Mouse (Mus musculus) CD8-positive naive resting alpha-beta T cell, adult 2 months (primary cell): ENCODE measurements around the gene Rbm4b.
A peak's percentile ranks its signal among the peaks of the same experiment; 100 is the strongest.
"Not testable (repeated sequence)": the region's sequence is repeated elsewhere in the genome, so short reads cannot be mapped to it uniquely, and the experiment has no call there.

Source experiments
- DNase-seq, 2 experiments: peaks; one replicate each; pipeline ENCODE4 v3.0.0; 2022; ENCODE audit warnings: low read depth in 2 of 2, low spot score in 2 of 2

Rbm4b gene

DNA sequence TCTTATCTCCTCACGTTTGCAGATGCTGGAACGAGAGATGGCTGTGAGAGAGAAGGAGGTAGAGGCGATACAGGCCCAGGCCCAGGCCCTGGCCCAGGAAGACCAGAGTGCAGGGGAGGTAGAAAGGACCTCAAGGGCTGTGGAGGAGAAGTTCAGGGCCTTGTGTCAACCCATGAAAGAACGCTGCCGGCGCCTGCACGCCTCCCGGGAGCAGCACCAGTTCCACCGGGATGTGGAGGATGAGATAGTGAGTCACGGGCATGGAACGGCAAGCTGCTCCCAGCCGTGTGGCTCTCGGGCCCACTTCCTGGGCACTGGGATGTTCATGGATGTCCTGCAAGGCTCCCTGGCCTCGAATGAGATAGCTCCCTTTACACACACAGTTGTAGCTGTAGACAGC is 12.3 kb upstream of the Rbm4b start:
- DNase-seq: no peak

DNA sequence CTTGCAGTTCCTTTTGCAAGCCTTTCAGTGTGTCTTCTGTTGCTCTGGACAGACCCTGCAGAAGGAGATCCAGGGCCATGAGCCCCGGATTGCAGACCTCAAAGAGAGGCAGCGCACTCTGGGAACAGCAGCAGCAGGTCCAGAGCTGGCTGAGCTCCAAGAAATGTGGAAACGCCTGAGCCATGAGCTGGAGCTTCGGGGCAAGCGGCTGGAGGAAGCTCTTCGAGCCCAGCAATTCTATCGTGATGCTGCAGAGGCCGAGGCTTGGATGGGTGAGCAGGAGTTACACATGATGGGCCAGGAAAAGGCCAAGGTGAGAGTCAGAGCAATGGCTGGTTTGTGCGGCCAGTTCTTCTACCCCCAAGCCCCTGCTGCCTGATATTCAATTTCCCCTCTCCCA is 11.2 kb upstream of the Rbm4b start:
- DNase-seq: no peak

DNA sequence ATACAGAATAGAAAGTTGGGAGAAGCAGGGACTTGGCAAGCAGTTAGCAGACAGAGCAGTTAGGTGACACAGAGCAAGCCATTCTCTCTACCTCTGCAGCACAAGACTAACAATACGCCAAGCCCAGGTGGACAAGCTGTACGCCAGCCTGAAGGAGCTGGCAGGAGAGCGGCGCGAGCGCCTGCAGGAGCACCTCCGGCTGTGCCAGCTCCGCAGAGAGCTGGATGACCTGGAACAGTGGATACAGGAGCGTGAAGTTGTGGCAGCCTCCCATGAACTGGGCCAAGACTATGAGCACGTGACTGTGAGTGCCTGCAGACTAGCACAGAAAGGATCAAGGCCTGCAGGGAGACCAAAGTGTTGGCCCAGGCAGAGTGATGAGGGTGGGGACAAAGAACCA is 10.6 kb upstream of the Rbm4b start:
- DNase-seq: no peak

DNA sequence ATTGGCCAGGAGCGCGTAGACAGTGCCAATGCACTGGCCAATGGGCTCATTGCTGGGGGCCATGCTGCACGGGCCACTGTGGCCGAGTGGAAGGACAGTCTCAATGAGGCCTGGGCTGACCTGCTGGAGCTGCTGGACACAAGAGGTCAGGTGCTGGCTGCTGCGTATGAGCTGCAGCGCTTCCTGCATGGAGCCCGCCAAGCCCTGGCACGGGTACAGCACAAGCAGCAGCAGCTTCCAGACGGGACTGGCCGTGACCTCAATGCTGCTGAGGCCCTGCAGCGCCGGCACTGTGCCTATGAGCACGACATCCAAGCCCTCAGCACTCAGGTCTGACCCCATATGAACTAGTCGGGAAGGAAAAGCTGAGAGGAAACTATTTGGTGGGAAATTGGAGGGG is 9.7 kb upstream of the Rbm4b start:
- no peak for DNase-seq

DNA sequence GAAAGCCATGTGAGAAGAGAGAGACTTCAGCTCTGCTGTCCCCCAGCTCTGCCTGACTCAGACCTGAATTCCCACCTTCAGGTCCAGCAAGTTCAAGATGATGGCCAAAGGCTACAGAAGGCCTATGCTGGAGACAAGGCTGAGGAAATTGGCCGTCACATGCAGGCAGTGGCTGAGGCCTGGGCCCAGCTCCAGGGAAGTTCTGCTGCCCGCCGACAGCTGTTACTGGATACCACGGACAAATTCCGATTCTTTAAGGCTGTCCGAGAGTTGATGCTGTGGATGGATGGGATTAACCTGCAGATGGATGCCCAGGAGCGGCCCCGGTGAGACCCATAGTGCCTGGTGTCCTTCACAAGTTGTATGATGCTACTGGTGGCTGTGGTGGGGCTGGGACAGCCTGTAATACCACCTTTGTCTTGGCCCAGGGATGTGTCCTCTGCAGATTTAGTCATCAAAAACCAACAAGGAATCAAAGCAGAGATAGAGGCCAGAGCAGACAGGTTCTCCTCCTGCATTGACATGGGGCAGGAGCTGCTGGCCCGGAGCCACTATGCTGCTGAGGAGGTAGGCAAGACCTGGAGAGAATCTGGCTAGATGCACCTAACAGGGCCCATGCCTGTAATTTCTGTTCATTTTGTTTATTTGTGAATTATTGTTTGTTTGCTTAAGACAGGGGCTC is 8.5 kb upstream of the Rbm4b start:
- DNase-seq: no peak

DNA sequence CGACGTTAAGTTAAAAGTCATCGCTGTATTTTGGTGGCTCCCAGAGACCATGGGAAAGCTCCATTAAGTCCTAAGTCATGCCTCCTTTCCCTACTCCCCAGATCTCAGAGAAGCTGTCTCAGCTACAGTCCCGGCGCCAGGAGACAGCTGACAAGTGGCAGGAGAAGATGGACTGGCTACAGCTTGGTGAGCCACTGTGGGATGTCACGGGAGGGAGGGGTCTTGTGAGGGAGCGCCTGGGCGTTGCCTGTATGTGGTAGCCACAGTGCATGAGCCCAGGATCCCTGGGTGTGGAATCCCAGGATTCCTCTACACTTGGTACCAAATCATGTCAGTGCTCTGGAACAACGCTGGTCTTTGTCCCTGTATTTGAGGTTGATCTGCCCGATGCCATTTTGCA is 7.8 kb upstream of the Rbm4b start:
- DNase-seq: no peak

DNA sequence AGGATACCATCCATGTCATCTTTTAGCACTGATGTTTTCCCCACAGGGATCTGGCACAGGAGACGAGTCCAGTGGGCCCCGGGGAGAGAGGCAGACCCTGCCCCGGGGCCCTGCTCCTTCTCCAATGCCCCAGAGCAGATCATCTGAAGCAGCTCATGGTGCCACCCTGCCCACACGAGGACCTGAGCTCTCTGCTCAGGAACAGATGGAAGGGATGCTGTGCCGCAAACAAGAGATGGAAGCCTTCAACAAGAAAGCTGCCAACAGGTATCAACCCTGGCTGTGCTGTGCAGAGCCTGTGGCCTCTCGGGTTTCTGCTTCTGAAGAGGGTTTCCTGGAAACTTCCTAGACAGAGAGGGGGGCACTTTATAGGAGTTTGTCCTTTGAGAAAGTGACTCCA is 6.3 kb upstream of the Rbm4b start:
- no peak for DNase-seq

DNA sequence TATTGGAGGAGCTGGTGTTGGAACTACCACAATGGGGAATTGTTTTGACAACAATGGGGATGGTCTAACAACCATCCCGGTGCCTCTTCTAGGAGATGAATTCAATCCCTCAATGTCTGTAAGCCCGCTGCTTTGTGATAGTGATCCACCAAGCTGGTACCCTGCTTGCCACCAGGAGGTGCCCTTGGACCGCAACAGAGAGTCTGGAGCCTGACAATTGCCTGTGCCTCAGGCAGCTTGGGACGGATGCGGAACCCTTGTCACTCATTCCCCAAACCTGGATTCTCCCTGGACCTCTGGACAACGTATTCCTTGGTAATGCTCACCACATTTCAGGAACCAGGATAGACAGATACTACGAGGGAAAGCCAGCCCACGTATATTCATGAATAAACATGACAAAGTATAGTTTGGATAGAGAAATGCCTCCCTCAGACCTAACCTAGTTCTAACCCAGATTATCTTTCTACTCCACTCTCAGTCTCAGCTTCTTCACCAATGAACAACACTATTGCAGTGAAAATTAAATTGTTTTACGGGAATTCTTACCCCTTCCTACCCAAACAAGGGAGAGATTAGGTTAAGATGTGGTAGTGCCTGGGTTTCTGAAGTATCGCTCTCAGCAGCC is 618 bp upstream of the Rbm4b start:
- DNase-seq: peak; percentile 86 to 91

DNA sequence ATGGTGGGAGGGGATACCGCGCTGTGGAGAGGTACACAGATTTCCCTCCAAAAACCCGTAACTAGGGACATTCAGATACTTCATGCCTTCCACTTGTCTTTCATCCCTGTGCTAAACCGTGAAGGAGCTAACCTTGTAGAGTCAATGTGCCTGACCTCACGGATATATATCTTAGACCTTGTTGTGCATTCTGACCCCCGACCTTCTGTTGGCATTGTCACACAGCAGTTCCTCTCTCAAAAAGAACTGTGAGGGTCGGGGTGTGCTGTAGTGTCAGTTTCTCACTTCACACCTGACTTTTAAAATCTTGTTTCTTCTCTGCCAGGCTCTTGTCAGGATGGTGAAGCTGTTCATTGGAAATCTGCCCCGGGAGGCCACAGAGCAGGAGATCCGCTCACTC is 624 bp downstream of the Rbm4b start:
- no peak for DNase-seq

DNA sequence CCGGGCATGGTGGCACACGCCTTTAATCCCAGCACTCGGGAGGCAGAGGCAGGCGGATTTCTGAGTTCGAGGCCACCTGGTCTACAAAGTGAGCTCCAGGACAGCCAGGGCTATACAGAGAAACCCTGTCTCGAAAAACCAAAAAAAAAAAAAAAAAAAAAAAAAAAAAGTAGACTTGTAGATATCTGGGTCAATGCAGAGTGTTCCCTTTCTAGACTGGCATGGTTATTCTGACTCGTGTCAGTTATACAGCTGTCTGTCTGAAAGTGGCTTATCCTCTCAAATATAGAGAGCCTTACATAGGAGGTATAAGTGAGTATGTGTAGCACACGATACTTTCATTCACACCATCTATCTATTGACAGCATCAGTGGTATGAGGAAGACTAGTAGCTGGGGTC is 4.2 kb downstream of the Rbm4b start:
- DNase-seq: not testable (repeated sequence)

DNA sequence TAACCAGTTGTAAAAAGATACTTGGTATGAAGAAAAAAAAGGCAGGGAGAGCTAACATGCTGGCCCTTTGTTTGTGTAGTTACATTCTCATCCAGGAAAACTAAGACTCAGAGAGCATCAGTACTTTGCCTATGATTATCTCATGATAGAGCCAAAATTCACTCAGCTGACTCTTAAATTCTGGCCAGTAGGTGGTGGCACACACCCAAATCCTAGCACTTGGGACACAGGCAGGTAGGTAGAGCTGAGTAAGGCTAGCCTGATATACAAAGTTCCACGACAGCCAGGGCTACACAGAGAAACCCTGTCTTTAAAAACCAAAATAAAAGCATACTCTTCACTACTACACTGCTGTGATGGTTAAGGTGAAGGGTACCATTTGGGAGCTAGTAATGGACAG is 6.6 kb downstream of the Rbm4b start:
- no peak for DNase-seq

DNA sequence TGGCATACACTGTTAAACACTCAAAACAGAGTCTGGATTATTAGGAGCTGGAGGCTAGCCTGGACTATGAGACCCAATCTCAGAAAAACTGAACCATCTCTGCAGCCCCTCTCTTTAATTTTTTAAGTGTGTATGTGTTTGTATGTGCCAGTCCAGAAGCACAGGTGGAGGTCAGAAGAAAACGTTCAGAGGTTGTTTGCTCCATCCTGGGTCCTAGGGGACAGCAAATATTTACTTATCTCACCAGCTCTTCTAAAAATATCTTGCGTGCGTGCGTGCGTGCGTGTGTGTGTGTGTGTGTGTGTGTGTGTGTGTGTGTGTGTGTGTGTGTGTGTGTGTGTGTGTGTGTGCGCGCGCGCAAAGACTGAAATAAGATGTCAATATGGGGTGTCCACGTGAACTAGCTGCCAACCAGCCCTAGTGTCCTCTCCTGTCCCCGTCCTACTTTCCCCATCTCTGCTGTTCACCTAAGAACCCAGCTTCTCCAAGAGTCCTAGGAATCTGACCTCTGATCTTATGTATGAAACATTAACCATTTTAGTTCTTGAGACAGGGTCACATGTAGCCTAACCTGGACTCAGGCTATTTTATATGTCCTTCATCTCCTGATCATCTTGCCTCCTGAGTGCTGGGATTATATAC is 11.3 kb downstream of the Rbm4b start:
- no peak for DNase-seq

DNA sequence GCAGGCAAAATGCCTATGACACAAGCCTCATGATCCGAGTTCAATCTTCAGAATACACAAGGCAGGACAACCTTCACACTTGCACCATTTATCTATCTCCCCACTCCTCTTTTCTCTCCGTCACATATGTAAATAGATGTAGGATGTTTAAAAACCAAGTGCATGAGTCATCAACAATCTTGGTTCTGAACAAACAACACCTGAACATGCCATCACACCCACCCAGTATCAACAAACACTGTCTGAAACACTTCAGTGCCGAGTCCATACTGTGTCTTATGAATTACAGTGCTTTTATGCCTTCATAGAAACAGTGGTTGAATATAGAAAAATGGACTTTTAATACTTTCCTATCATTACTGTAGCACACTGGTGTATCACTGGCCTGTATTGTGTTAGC is 16.5 kb downstream of the Rbm4b start:
- DNase-seq: no peak

DNA sequence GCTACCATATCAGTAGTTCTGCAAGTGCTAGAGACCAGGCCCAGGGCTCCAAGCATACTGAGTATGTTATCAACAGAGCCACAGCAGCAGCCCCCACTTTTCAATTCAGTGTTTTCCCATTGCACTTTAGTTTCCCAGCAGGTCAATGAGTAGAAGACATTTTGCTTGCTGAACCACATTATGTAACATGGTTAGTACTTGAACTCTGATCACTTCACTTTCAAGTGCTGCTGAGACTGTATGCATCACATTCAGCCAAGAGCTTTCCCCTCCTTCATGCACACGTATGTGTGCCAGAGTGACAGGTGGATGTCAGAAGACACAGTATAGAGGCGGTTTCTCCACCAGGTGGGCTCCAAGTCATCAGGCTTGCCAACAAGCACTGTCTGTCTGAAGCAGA is 26.6 kb downstream of the Rbm4b start:
- DNase-seq: no peak

DNA sequence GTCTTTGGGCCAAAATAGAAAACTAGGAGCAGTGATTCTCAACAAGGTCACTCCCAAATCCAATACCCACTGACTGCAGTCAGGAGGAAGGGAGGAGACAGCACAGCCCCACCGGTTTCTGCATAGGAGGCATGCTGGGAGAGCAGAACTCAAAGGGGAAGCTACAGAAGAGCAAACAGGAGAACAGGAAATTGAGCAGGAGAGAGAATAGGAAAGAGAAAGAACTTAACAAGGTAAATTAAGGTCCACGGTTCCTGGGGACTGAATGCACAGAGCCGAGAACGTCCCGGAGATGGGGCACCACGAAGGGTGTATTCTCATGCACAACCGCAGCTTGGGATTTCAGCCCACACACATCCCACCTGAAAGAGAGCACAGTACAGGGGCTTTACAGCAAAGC is 28.9 kb downstream of the Rbm4b start:
- no peak for DNase-seq

DNA sequence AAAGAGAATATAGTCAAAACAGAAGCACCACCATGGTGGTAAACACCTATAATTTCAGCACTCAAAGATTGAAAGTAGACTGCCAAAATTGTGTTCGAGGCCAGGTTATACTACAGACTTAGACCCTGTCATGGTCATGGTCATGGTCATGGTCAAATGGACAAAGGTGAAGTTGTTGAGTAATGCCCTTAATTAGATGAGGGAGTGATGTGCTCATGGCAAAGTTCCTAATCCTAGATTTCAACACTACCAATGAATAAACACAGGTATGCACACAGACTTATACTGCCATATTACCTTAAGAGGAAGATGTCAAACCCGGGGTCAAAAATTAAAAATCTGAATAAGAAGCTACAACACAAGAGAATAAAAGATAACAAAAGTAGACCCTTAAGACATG is 30.0 kb downstream of the Rbm4b start:
- DNase-seq: no peak

DNA sequence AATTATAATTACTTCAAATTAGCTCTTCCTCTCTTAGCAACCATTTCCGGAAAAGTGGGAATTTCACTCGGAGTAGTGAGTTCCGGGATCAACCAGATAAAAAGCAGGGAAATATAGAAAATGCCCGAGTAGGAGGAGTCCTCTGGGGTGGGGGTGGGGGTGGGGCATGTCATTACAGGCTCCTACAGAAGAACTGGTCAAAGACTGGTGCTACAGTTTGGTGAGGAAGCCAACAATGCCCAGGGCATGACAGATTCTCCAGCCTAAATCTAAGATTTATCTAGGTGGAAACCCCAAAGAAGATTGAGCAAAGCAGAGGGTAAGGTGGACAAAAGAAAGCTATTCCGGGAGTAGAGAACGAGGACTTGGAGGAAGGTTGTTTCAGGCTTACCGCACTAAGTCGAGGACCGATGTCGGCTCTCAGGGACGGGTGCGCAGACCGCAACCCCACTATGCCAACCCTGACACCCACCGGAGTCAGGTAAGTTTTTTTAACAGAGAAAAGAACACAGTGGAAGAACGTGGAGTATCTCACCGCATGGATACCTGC is 37.1 kb downstream of the Rbm4b start:
- DNase-seq: no peak

DNA sequence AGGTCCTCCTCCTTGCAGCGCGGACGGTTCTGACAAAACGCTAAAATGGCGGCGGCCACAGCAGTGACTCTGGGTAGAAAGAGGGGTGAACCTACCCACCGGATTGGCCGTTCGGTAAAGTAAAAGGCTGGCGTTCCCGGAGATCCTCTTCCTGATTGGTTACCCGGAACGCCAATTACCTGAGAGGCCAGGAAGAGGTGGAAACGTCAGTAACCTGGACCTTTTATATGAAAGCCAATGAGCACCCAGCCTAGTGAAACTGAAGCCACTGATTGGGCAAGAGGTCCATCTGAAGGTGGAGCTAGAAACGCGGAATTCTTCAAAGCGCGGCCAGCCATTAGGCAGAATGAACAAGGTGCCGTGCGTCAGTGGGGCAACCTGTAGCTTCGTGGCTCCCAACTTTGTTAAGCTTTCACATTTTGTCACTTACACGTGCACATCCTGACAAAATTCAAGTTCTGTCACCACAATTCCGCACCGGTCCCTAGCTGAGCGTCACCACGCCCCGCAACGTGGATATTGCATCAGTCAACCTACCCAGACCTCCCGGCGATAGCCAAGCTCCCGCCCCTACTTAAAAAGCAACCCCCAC is 37.6 kb downstream of the Rbm4b start, which contains the start of gene Rbm4:
Rbm4 (minus strand) TSS at position 71 of the 592 bp plus-strand sequence.
- DNase-seq: peak; percentile 94

DNA sequence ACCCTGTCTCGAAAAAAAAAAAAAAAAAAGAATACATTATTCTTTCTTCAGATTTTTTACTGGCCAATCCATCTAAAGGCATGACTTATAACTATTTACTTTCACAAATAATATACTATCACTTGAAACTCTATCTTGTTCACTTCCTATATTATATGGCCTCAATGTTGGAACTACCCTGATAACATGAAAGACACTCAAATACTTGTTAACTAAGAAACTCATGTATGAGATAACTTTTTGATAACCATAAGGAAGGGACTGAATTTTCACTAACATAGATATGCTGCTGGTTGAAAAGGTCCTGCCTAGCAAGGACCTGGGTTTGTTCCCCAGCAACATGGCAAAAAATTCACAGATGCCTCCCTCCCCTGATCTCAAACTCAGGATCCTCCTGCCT is 39.6 kb downstream of the Rbm4b start:
- no peak for DNase-seq

DNA sequence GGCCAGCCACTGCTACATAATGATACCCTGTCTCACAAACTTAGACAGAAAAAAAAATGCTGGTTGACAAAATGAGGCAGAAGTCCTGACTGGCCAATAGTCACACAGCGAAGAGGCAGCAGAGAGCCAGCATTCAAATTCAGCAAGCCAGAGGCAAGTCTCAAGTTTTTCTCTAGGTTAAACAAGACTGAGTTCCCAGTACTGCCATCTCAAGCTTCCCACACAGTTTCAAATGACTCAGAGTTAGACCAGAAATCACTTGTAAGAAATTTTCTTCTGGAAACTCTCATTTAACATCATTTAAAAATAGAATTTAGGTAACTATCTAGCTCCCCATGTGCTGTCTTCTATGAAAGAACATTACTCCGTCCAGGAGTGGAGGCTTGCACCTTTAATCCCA is 41.5 kb downstream of the Rbm4b start:
- no peak for DNase-seq

DNA sequence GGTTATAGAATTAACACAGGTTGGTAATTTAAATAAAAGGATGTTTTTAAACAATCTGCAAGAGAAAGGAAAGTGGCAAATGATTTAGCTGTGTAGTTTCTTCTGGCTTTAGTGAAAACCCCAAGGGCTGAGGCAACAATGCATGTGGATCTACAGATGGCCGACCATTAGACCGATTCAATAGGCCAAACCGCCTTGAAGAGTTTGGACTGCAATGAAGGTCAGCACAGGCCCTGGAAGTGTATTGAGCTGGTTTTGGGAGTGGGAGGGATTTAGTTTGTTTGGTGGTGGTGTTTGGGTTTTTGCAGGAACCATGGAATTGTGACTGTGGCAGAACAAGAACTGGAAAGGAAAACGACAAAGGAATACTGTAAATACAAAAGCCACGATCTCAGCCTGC is 42.8 kb downstream of the Rbm4b start:
- DNase-seq: no peak

DNA sequence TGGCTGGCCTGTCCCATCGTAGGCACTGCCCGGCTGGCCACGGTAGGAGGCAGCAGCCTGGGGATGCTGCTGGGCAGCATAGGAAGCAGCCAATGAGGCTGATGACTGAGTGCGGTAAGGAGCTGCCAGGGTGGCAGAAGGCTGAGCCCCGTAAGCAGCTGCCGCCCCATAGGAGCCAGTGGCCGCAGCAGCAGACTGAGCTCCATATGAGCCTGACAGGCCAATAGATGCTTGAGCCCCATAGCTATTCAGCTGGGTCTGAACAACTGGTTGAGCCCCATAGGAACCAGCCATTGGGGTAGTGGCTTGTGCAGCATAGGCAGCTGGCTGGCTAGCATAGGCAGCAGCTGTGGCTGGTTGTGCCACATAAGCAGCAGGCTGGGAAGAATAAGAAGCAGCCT is 46.4 kb downstream of the Rbm4b start:
- no peak for DNase-seq
